Mouse (Mus musculus): ENCODE measurements around the gene Gm21173. TPM values are rescaled to one million over a fixed set of nuclear protein-coding genes. Genes with fewer than 3 reads are reported as not detected.

Gm21173 gene
- not detected for polyA plus RNA-seq (2014; fragmentation: Illumina TruSeq; extraction: RNeasy Lipid Tissue Mini Kit (QIAGEN cat#74804); ENCODE audit: low read depth, low replicate concordance)

DNA sequence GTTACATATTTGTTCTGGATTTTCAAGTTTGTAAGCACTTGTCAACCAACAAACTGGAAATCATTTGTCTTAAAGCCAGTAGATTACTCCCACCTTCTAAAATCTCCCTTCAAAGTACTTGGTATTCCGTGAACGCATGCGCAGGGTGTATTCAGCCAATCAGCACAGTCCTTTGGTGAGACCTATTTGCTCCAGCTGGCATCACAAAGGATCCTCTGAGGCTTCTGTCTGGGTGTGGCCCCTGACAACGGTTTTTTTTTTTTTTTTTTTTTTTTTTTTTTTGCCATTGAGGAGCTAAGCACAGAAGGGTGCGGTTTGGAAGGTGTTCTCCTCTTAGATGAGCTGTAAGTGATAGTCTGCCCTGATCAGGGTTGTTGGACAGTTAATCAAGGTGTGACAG lies at the start of gene Gm21173:
Gene Gm21173, plus strand, starts transcription at position 301 of the 400 bp plus-strand sequence.

All from sigmoid colon, adult 10 weeks (tissue).